Mouse (Mus musculus) heart, embryonic 10.5 days (tissue): Measurements from ENCODE around the gene Nptxr. TPM values are rescaled to one million over a fixed set of nuclear protein-coding genes. Genes with fewer than 3 reads are reported as not detected.

Experiments used
- polyA plus RNA-seq: library from polyadenylated mRNA; unstranded; fragments of >200 nt; fragmentation: Nextera tagmentation; extraction: Ambion mirVana; gene quantifications from 2 replicates; pipeline ENCODE4 v1.2.1, GENCODE M21; 2016

Nptxr gene
- polyA plus RNA-seq, 1 experiment from 2014 or later = 1.1 TPM

Other genes starting within 250 kb of the Nptxr start
- gene Dmc1, start 199.7 kb downstream of the Nptxr start, polyA plus RNA-seq = 1.2 and 1.5 TPM in 2 replicates
- gene Fam227a, start 145.8 kb downstream of the Nptxr start, polyA plus RNA-seq = 0.55 and 1.1 TPM in 2 replicates
- 42.9 and 48.9 TPM in 2 replicates for gene Cby1, start 145.6 kb downstream of the Nptxr start, polyA plus RNA-seq
- 258 and 286 TPM in 2 replicates for gene Tomm22, start 133.9 kb downstream of the Nptxr start, polyA plus RNA-seq
- gene Josd1, start 116.8 kb downstream of the Nptxr start, polyA plus RNA-seq = 18.4 and 21.0 TPM in 2 replicates
- 38.1 and 38.3 TPM in 2 replicates for gene Gtpbp1, start 113.9 kb downstream of the Nptxr start, polyA plus RNA-seq
- 2.4 and 2.9 TPM in 2 replicates for gene Sun2, start 62.2 kb downstream of the Nptxr start, polyA plus RNA-seq
- gene Dnal4, start 26.9 kb downstream of the Nptxr start, polyA plus RNA-seq = 37.3 and 48.0 TPM in 2 replicates
- not detected in 2 replicates for gene Npcd, start 29.5 kb upstream of the Nptxr start, polyA plus RNA-seq
- 18.9 and 27.1 TPM in 2 replicates for gene Cbx6, start 29.9 kb upstream of the Nptxr start, polyA plus RNA-seq
- 9.5 and 10.2 TPM in 2 replicates for gene Apobec3, start 86.9 kb upstream of the Nptxr start, polyA plus RNA-seq
- gene Cbx7, start 166.4 kb upstream of the Nptxr start, polyA plus RNA-seq = 0.82 and 1.0 TPM in 2 replicates
- gene Pdgfb, start 210.2 kb upstream of the Nptxr start, polyA plus RNA-seq = 0.95 and 1.9 TPM in 2 replicates